Mouse (Mus musculus) cerebral cortex, adult 2 months (tissue): ENCODE data around the gene Rfc2.

Experiments used
- WGBS: fragments of 180-500 bp; shearing (Covaris S2); methylation state at CpG from one replicate; pipeline ENCODE4 v1.1.7; 2018; 5-methylcytosine and 5-hydroxymethylcytosine counted together

Rfc2 gene

GRCm38 (mm10) chr5:134609916-134610643, 28.9 kb downstream of the Rfc2 start:
- 86% methylated on average over 12 of the region's 12 CpGs for WGBS

GRCm38 (mm10) chr5:134611810-134612521, 30.8 kb downstream of the Rfc2 start:
- 54% methylated on average over 8 of the region's 8 CpGs for WGBS

GRCm38 (mm10) chr5:134613727-134614126, 32.6 kb downstream of the Rfc2 start:
- WGBS = 68% methylated on average over 9 of the region's 9 CpGs

- 82% methylated on average over 8 of the region's 8 CpGs for WGBS
Observed at GRCm38 (mm10) chr5:134614296-134614695, 33.1 kb downstream of the Rfc2 start.

GRCm38 (mm10) chr5:134614802-134615201, 33.6 kb downstream of the Rfc2 start, which contains the start of gene Lat2:
TSS of gene Lat2 (minus strand) at chr5:134615025.
- WGBS = 59% methylated on average over 7 of the region's 7 CpGs

GRCm38 (mm10) chr5:134615380-134615779, 34.2 kb downstream of the Rfc2 start:
- 71% methylated on average over 8 of the region's 8 CpGs for WGBS

- 45% methylated on average over 4 of the region's 4 CpGs for WGBS
Observed at GRCm38 (mm10) chr5:134615780-134616179, 34.6 kb downstream of the Rfc2 start.

GRCm38 (mm10) chr5:134617071-134617470, 35.9 kb downstream of the Rfc2 start:
- 52% methylated on average over 3 of the region's 3 CpGs for WGBS

GRCm38 (mm10) chr5:134620457-134620856, 39.3 kb downstream of the Rfc2 start:
- WGBS = 83% methylated on average over 9 of the region's 9 CpGs

- WGBS = 77% methylated on average over 16 of the region's 16 CpGs
Observed at GRCm38 (mm10) chr5:134621099-134621640, 40.0 kb downstream of the Rfc2 start.

- WGBS = 34% methylated on average over 2 of the region's 2 CpGs
Observed at GRCm38 (mm10) chr5:134622069-134622468, 40.9 kb downstream of the Rfc2 start.

GRCm38 (mm10) chr5:134629508-134629907, 48.3 kb downstream of the Rfc2 start:
- WGBS = 54% methylated on average over 4 of the region's 4 CpGs

GRCm38 (mm10) chr5:134632841-134633240, 51.7 kb downstream of the Rfc2 start:
- WGBS = 32% methylated on average over 2 of the region's 2 CpGs

- WGBS = 12% methylated on average over 5 of the region's 5 CpGs
Observed at GRCm38 (mm10) chr5:134637820-134638367, 56.7 kb downstream of the Rfc2 start.

- WGBS = under 1% methylated on average over 85 of the region's 85 CpGs
Observed at GRCm38 (mm10) chr5:134638461-134639268, 57.5 kb downstream of the Rfc2 start.

GRCm38 (mm10) chr5:134639269-134639682, 58.1 kb downstream of the Rfc2 start, which contains the start of gene Eif4h:
TSS of gene Eif4h (minus strand) at chr5:134639490.
- WGBS = under 1% methylated on average over 51 of the region's 52 CpGs

- 82% methylated on average over 3 of the region's 3 CpGs for WGBS
Observed at GRCm38 (mm10) chr5:134640371-134640770, 59.2 kb downstream of the Rfc2 start.

GRCm38 (mm10) chr5:134644121-134644520, 63.0 kb downstream of the Rfc2 start:
- 97% methylated on average over 1 of the region's 1 CpGs for WGBS

GRCm38 (mm10) chr5:134644643-134645118, 63.5 kb downstream of the Rfc2 start:
- WGBS = 50% methylated on average over 8 of the region's 8 CpGs

- WGBS = 75% methylated on average over 4 of the region's 4 CpGs
Observed at GRCm38 (mm10) chr5:134646461-134646860, 65.3 kb downstream of the Rfc2 start.

- 90% methylated on average over 2 of the region's 2 CpGs for WGBS
Observed at GRCm38 (mm10) chr5:134647394-134647793, 66.2 kb downstream of the Rfc2 start.
